Mouse (Mus musculus): ENCODE measurements around the gene Ttll8.

Ttll8 gene

GRCm38 (mm10) chr15:88882851-88883250 lies 71.4 kb downstream of the Ttll8 start:
- CTCF ChIA-PET = no interaction called here

GRCm38 (mm10) chr15:88881253-88882044 lies 72.8 kb downstream of the Ttll8 start:
- CTCF ChIA-PET = no interaction called here

GRCm38 (mm10) chr15:88877021-88877400 lies 77.2 kb downstream of the Ttll8 start:
- CTCF ChIA-PET = interaction anchor here (0.5 to 2.6 kb wide), 2 partner anchors 40 to 48 kb away, joined by 8 to 23 read pairs; no protein-coding TSS in a partner anchor

GRCm38 (mm10) chr15:88876155-88877020 lies 77.8 kb downstream of the Ttll8 start:
- CTCF ChIA-PET = interaction anchor here (0.5 to 2.6 kb wide), 5 partner anchors 39 to 108 kb away, joined by 3 to 23 read pairs (median 8); no protein-coding TSS in a partner anchor

GRCm38 (mm10) chr15:88875625-88876081 lies 78.6 kb downstream of the Ttll8 start:
- CTCF ChIA-PET = interaction anchor here (0.6 to 2.6 kb wide), 3 partner anchors 38 to 47 kb away, joined by 3 to 23 read pairs (median 9); no protein-coding TSS in a partner anchor

- CTCF ChIA-PET = interaction anchor here (0.6 kb wide), 1 partner anchor 635 kb away, joined by 3 read pairs; no protein-coding TSS in a partner anchor
Observed at GRCm38 (mm10) chr15:88874477-88874876, 79.7 kb downstream of the Ttll8 start.

- CTCF ChIA-PET = no interaction called here
Observed at GRCm38 (mm10) chr15:88874061-88874460, 80.2 kb downstream of the Ttll8 start.

GRCm38 (mm10) chr15:88870418-88871185 lies 83.6 kb downstream of the Ttll8 start:
- CTCF ChIA-PET = interaction anchor here (0.9 kb wide), 1 partner anchor 34 kb away, joined by 3 read pairs; no protein-coding TSS in a partner anchor

GRCm38 (mm10) chr15:88868024-88868742 lies 86.0 kb downstream of the Ttll8 start:
- CTCF ChIA-PET = interaction anchor here (0.8 kb wide), 1 partner anchor 76 kb away, joined by 5 read pairs; no protein-coding TSS in a partner anchor

GRCm38 (mm10) chr15:88867368-88868023 lies 86.7 kb downstream of the Ttll8 start:
- CTCF ChIA-PET = interaction anchor here (0.8 kb wide), 1 partner anchor 75 kb away, joined by 5 read pairs; no protein-coding TSS in a partner anchor

- CTCF ChIA-PET = no interaction called here
Observed at GRCm38 (mm10) chr15:88866934-88867356, 87.3 kb downstream of the Ttll8 start.

GRCm38 (mm10) chr15:88865888-88866695 lies 88.1 kb downstream of the Ttll8 start:
- CTCF ChIA-PET = no interaction called here

GRCm38 (mm10) chr15:88865061-88865460 lies 89.2 kb downstream of the Ttll8 start:
- CTCF ChIA-PET = interaction anchor here (0.6 kb wide), 1 partner anchor 492 kb away, joined by 11 read pairs; no protein-coding TSS in a partner anchor

GRCm38 (mm10) chr15:88864270-88865030 lies 89.8 kb downstream of the Ttll8 start:
- CTCF ChIA-PET = interaction anchor here (0.6 kb wide), 1 partner anchor 493 kb away, joined by 11 read pairs; no protein-coding TSS in a partner anchor

- CTCF ChIA-PET = no interaction called here
Observed at GRCm38 (mm10) chr15:88863695-88864231, 90.5 kb downstream of the Ttll8 start.

GRCm38 (mm10) chr15:88862881-88863694 lies 91.1 kb downstream of the Ttll8 start:
- CTCF ChIA-PET = no interaction called here

Data from spleen, embryonic (tissue).